Mouse (Mus musculus): ENCODE results near the gene Bpifb9a.
"Not testable (repeated sequence)": the region's sequence is repeated elsewhere in the genome, so short reads cannot be mapped to it uniquely, and the experiment has no call there.

Gene Bpifb9a

GRCm38 (mm10) chr2:154304604-154305003 is 47.0 kb downstream of the Bpifb9a start:
- DNase-seq (ENCODE audit: extremely low read depth, insufficient read length, low spot score): not testable (repeated sequence)

- not testable (repeated sequence) for DNase-seq (ENCODE audit: extremely low read depth, insufficient read length, low spot score)
Measured at GRCm38 (mm10) chr2:154306927-154307326, 49.3 kb downstream of the Bpifb9a start, which contains the start of gene Bpifb9b. Gene Bpifb9b (plus strand): TSS chr2:154307227.

- DNase-seq (ENCODE audit: extremely low read depth, insufficient read length, low spot score): not testable (repeated sequence)
Measured at GRCm38 (mm10) chr2:154313771-154314170, 56.1 kb downstream of the Bpifb9a start.

Data from 3134 (cell line).